Mouse (Mus musculus) midbrain, embryonic 15.5 days (tissue): ENCODE results near the gene Ttyh2. TPM values are rescaled to one million over a fixed set of nuclear protein-coding genes. Genes with fewer than 3 reads are reported as not detected.

Experiments
- ATAC-seq: fragments of 200-750 bp; cut with Nextera tagmentation; replicated peaks from 2 replicates; pipeline ENCODE4 v1.8.0; 2017; ENCODE audit warnings: moderate TSS enrichment
- H3K27ac ChIP-seq: fragments of 300-500 bp; sonication (generic); 2 replicates; pipeline ENCODE4 v1.5.1; 2015; ENCODE audit warnings: mild to moderate bottlenecking, inconsistent platforms
- H3K27me3 ChIP-seq: fragments of 300-500 bp; sonication (generic); replicated peaks from 2 replicates; pipeline ENCODE4 v1.6.1; 2015; ENCODE audit warnings: inconsistent platforms
- H3K36me3 ChIP-seq: fragments of 300-500 bp; sonication (generic); replicated peaks from 2 replicates; pipeline ENCODE4 v1.6.1; 2015; ENCODE audit warnings: inconsistent platforms
- H3K4me1 ChIP-seq: fragments of 300-500 bp; sonication (generic); 2 replicates; pipeline ENCODE4 v1.6.1; 2015; ENCODE audit warnings: inconsistent platforms
- H3K4me2 ChIP-seq: fragments of 300-500 bp; sonication (generic); 2 replicates; pipeline ENCODE4 v1.6.1; 2015; ENCODE audit warnings: inconsistent platforms, mild to moderate bottlenecking, moderate library complexity
- H3K4me3 ChIP-seq: fragments of 300-500 bp; sonication (generic); 2 replicates; pipeline ENCODE4 v1.5.1; 2015; ENCODE audit warnings: mild to moderate bottlenecking, inconsistent platforms
- H3K9ac ChIP-seq: fragments of 300-500 bp; sonication (generic); 2 replicates; pipeline ENCODE4 v1.6.1; 2015; ENCODE audit warnings: mild to moderate bottlenecking, inconsistent platforms
- H3K9me3 ChIP-seq: fragments of 300-500 bp; sonication (generic); 2 replicates; pipeline ENCODE4 v1.6.1; 2016; ENCODE audit warnings: inconsistent platforms
- WGBS: fragments of 180-500 bp; shearing (Covaris S2); methylation state at CpG from one replicate; pipeline ENCODE4 v1.1.7; 2015; ENCODE audit warnings: mixed read lengths; 5-methylcytosine and 5-hydroxymethylcytosine counted together
- polyA plus RNA-seq: library from polyadenylated mRNA; unstranded; fragments of >200 nt; fragmentation: Nextera tagmentation; extraction: Ambion mirVana; gene quantifications from 2 replicates; pipeline ENCODE4 v1.2.1, GENCODE M21; 2015

Gene Ttyh2
- polyA plus RNA-seq, 1 experiment from 2014 or later: 29.4 TPM

DNA sequence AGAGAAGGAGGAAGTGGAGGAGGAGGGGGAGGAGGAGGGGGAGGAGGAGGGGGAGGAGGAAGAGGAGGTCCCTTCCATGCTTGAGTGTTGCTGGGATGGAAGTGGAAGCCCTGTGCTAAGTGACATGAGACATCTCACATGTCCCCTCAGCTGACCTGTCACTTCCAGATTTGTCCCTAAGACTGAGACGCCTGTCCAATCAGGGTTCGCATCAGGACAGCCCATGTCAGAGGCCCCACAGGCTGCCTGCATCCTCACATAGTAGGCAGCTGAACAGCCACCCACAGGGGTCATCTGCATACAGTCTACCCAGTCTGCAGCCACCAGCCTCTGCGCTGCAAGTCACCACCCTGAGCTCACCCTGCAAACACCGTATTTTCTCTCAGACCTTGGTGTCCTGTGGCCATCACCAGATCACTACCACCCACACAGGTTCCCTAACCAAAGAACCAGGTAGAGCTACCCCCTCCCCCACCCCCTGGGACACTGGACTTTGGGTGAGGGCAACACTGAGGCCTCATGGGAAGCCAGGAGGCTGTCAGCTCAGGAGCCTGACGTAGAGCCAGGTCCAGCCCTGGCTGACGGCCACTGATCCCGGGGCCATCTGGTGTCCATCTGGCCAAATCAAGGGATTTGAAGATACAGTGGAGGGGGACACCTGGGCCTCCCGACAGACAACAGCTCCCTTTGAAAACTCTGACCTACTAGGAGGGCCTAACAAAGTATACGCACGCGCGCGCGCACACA is 9.6 kb downstream of the Ttyh2 start:
- no peaks in the 10 kb centered on the region for H3K9me3 ChIP-seq
- no peak overlapping the region for H3K4me2 ChIP-seq
- H3K4me3 ChIP-seq: no peak overlapping the region
- H3K27ac ChIP-seq: no peak overlapping the region
- no peaks in the 10 kb centered on the region for H3K36me3 ChIP-seq
- H3K9ac ChIP-seq: no peak overlapping the region
- ATAC-seq: no peak
- 70% methylated on average over 14 of the region's 14 CpGs for WGBS
- no peaks in the 10 kb centered on the region for H3K4me1 ChIP-seq
- H3K27me3 ChIP-seq: no peaks in the 10 kb centered on the region

DNA sequence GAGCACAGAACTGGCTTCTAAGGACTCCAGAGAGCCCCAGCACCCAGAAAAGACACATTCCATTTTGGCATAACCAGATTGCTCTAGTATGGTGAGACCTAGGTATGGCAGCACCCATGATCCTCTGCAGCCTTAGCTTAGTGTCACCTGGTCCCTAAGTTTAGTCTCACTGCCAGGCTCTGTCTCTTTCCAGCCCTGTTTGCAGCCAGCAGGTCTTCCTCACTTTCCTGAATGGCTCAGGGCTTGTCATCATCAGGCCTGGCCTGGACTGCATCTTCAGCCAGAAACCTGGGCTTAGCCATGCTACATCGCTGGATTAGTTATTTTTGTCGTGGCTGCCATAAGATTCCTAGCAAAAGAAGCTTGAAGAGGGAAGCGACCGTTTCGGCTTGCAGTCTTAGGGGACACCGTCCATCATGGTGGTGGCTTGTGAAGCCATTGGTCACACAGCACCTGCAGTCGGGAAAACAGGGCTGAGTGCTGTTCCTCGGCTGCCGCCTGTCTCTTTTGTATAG is 10.4 kb downstream of the Ttyh2 start:
- Histone ChIP-seq H3K27me3 (no peaks in the 10 kb centered on the region), H3K36me3 (no peaks in the 10 kb centered on the region), H3K4me1 (no peaks in the 10 kb centered on the region), H3K4me3 (no peak overlapping the region), H3K9me3 (no peaks in the 10 kb centered on the region), H3K27ac (no peak overlapping the region), H3K4me2 (no peak overlapping the region), H3K9ac (no peak overlapping the region)
- 82% methylated on average over 9 of the region's 9 CpGs for WGBS
- no peak for ATAC-seq

DNA sequence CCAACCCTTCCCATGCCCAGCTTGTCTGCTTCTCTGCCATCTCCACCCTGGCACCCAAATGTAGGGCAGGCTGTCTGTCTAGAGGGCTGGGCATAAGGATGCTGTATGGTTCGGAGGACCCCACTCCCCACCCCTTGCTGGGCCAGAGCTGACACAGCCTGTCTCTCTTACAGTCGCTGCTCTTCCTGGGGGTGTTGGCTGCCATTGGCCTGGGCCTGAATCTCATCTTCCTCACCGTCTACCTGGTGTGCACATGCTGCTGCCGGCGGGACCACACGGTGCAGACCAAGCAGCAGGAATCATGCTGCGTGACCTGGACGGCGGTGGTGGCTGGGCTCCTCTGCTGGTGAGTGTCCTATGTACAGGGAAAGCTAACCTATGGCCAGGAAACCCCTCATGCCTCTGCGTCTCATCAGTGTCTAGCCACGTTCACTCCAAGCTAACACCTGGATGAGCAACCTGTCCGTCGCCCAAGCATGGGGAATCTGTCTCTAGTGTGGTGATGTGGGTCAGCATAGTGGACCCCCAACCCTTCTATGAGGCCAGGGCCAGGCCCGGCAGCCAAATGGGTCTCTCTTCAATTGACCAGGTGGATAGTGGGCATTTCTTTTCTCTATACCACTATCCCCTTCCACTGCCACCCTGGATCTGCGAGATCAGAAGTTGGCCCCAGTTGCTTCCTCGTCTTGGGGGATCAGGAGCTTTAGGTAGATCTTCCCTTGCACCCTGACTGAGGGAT is 11.2 kb downstream of the Ttyh2 start:
- ATAC-seq: no peak
- no peak overlapping the region for H3K4me2 ChIP-seq
- H3K27me3 ChIP-seq: no peaks in the 10 kb centered on the region
- H3K36me3 ChIP-seq: no peaks in the 10 kb centered on the region
- H3K9me3 ChIP-seq: no peaks in the 10 kb centered on the region
- H3K9ac ChIP-seq: no peak overlapping the region
- H3K27ac ChIP-seq: no peak overlapping the region
- 93% methylated on average over 16 of the region's 16 CpGs for WGBS
- H3K4me1 ChIP-seq: no peaks in the 10 kb centered on the region
- H3K4me3 ChIP-seq: no peak overlapping the region

DNA sequence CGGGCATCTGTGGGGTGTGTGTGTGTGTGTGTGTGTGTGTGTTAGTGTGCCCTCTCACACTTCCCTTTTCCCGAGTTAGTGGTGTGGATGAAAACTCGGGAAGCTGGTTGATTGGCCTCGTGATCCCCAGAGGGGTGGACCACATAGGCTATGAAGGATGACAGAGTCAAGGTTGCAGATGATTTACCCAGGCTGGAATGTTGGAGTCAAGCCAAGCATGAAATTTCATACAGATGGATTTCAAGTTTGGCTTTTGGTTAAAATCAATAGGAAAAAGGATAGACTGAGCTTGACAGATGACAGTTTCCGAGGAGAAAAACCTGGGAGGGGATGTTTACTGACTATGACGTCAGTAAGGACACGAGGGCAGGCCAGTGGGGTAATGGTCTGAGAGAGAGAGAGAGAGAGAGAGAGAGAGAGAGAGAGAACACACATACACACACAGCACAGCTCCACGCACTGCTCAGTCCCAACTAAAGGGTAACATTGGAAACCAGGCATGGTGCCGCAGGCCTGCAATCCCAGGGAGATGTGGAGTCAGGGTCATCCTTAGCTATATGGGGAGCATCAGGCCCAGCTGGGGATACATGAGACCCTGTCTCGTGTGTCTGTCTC is 12.4 kb downstream of the Ttyh2 start:
- Histone ChIP-seq H3K27me3 (no peaks in the 10 kb centered on the region), H3K9ac (no peak overlapping the region), H3K27ac (no peak overlapping the region), H3K4me2 (no peak overlapping the region), H3K9me3 (no peaks in the 10 kb centered on the region), H3K4me1 (no peaks in the 10 kb centered on the region), H3K36me3 (no peaks in the 10 kb centered on the region), H3K4me3 (no peak overlapping the region)
- ATAC-seq: no peak
- 64% methylated on average over 10 of the region's 10 CpGs for WGBS

DNA sequence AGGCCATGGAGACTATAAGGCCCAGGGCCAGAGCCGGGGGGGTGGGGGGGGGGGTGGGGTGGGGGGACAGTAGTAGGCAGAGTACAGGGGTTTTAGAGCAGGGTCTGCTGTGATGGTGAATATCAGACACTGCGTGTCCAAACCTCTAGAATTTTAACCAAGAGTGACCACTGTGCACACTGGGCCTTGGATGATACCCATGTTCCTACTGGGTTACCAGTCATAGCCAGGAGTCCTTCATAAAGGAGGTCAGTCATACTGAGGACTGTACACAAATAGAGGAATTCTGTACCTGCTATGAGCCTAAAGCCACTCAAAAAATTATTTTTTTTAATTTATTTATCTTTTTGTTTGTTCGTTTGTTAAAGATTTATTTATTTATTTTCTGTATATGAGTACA is 13.5 kb downstream of the Ttyh2 start:
- H3K9ac ChIP-seq: no peak overlapping the region
- H3K27me3 ChIP-seq: no peaks in the 10 kb centered on the region
- no peaks in the 10 kb centered on the region for H3K9me3 ChIP-seq
- H3K4me3 ChIP-seq: no peak overlapping the region
- H3K4me1 ChIP-seq: no peaks in the 10 kb centered on the region
- H3K4me2 ChIP-seq: no peak overlapping the region
- 94% methylated on average over 2 of the region's 3 CpGs for WGBS
- H3K27ac ChIP-seq: no peak overlapping the region
- no peaks in the 10 kb centered on the region for H3K36me3 ChIP-seq
- ATAC-seq: no peak

DNA sequence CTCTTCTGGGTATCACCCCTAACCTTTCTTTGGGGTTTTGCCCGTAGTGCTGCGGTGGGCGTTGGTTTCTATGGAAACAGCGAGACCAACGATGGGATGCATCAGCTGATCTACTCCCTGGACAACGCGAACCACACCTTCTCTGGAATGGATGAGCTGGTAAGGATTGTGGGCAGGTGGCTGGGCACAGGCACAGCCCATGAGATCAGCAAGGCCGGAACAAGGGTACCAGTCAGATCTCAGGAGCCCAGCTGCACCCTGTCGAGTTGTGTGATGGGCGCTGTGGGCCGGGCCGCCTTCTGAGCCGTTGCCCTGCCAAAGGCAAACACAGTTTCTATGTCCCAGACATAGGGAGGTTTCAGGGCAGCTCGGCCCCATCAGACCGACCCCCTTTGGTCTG is 15.0 kb downstream of the Ttyh2 start:
- Histone ChIP-seq H3K36me3 (no peaks in the 10 kb centered on the region), H3K9me3 (no peaks in the 10 kb centered on the region), H3K27ac (no peak overlapping the region), H3K27me3 (no peaks in the 10 kb centered on the region), H3K4me2 (no peak overlapping the region), H3K9ac (no peak overlapping the region), H3K4me1 (no peaks in the 10 kb centered on the region), H3K4me3 (no peak overlapping the region)
- 89% methylated on average over 15 of the region's 15 CpGs for WGBS
- ATAC-seq: no peak

DNA sequence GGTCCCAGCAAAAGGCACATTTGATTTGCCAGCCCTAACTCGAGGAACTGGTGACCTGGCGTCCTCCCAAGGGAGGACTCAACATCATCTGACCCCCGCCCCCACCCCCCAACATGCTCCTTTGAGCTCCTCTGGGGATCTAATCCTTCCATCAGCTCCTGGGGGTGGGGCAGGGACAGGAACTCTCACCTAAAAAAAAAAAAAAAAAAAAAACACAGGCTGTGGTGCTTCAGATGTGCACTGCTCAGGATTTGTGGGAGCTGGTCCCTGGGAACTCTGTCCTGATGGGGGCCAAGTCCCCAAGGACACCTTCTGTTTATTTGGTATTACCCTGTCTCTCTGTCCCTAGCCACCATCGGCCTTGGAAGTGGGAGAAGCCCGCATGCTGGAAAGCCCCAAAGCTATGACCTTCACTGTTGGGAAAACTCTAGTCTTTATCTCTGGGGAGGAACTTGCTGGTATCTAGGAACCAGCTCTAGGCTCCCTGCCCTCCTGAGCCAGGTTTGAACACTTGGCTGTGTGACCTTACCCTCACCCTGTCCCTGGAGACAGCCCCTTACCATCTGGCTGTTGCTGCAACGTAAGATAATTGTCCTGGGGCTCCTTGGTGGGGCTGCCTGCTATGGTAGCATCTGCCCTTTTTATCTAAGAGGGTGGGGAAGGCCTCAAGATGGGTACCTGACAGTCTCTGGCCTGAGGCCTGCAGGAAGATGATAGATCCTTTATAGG is 16.4 kb downstream of the Ttyh2 start:
- Histone ChIP-seq H3K27me3 (no peaks in the 10 kb centered on the region), H3K9ac (no peak overlapping the region), H3K4me2 (no peak overlapping the region), H3K4me3 (no peak overlapping the region), H3K36me3 (no peaks in the 10 kb centered on the region), H3K4me1 (no peaks in the 10 kb centered on the region), H3K9me3 (no peaks in the 10 kb centered on the region), H3K27ac (no peak overlapping the region)
- WGBS: 71% methylated on average over 6 of the region's 6 CpGs
- no peak for ATAC-seq

DNA sequence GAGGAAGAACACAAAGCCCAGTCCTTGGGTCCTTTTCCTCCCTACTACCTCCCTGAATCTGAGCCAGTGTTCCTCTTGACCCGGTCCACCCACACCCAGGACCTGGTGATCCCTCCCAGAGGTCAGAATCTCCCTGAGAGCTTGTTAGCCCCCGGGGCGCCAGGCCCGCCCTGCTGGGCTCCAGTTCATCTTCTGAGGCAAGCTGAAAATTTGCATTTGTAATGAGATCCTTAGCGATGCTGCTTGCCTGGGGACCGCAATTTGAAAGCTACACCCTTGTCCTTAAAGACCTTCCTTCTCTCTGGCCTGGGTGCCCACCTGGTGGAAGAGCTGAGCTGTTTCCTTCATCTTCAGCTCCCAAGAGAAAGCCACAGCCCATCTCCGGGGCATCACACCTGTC is 17.4 kb downstream of the Ttyh2 start:
- 47% methylated on average over 7 of the region's 7 CpGs for WGBS
- no peak for ATAC-seq
- H3K9me3 ChIP-seq: no peaks in the 10 kb centered on the region

DNA sequence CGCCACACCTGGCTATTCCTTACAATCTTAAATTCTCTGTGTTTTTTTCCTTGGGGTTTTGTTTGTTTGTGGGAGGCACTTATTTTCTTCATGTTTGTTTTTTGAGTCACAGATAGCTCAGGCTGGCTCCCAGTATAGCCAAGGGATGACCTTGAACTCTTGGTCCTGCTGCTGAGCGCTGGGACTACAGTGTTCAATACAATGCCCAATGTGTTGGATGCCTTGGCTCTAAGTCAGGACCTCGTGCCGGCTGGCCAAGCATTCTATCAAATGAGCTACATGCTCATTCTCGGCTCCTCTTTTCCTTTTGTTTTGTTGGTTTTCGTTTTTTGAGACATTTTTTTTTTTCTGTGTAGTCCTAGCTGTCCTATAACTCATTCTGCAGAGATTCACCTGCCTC is 18.2 kb downstream of the Ttyh2 start:
- Histone ChIP-seq H3K4me1 (no peaks in the 10 kb centered on the region), H3K9me3 (no peaks in the 10 kb centered on the region), H3K27me3 (no peaks in the 10 kb centered on the region), H3K4me3 (no peak overlapping the region), H3K27ac (no peak overlapping the region), H3K36me3 (no peaks in the 10 kb centered on the region), H3K9ac (no peak overlapping the region), H3K4me2 (no peak overlapping the region)
- ATAC-seq: no peak
- WGBS: 93% methylated on average over 6 of the region's 6 CpGs

More for the DNA sequence above, 17.4 kb downstream of the Ttyh2 start:
- Histone ChIP-seq H3K36me3 (no peaks in the 10 kb centered on the region), H3K27me3 (no peaks in the 10 kb centered on the region), H3K9ac (no peak overlapping the region), H3K4me2 (no peak overlapping the region), H3K4me1 (no peaks in the 10 kb centered on the region), H3K27ac (no peak overlapping the region), H3K4me3 (no peak overlapping the region)

DNA sequence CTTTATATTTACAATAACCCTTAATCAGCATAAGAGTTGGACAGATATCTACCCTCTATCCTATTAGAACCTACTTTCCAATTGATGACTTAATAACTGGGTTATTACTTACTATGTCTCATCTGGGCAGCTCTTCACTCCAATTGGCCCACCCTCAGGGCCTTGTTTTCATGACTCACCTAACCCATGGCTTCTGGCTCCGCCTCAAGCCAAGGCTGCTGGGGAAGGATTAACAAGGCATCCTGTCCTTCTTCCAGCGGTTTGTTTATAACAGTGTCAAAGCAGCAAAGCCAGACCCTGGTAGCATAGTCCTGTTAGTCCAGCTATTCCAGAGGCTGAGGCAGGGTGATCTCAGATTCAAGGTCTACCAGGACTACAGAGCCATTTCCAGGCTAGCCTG is 19.2 kb downstream of the Ttyh2 start:
- 81% methylated on average over 2 of the region's 2 CpGs for WGBS
- ATAC-seq: no peak
- no peak overlapping the region for H3K9ac ChIP-seq

DNA sequence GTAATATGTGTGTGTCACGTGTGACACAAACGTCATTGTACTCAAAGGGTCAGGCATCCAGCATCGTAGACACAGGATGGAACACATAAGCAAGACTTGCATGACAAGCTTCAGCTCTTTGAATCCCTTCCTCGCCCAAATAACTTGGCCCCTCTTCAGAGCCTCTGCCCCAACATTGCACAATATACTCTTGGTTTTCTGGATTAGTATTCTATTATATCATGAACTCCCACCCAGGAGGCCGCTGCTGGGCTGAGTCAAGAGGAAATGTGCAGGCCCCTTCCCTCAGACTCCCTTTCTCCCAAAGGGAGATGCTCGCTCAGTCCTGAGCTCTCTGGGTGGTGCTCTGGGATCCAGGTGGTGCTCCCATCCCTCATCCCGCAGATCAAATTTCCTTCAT is 23.3 kb downstream of the Ttyh2 start:
- Histone ChIP-seq H3K4me1 (peaks cover 4% of the 10 kb centered on the region; the same call in 1 of the 2 replicates), H3K36me3 (no peaks in the 10 kb centered on the region), H3K27ac (no peak overlapping the region), H3K27me3 (no peaks in the 10 kb centered on the region), H3K9me3 (no peaks in the 10 kb centered on the region), H3K4me2 (no peak overlapping the region), H3K4me3 (no peak overlapping the region), H3K9ac (no peak overlapping the region)
- no peak for ATAC-seq
- WGBS: 93% methylated on average over 7 of the region's 7 CpGs

More for the DNA sequence above, 19.2 kb downstream of the Ttyh2 start:
- Histone ChIP-seq H3K4me3 (no peak overlapping the region), H3K4me2 (no peak overlapping the region), H3K27ac (no peak overlapping the region), H3K9me3 (no peaks in the 10 kb centered on the region), H3K36me3 (no peaks in the 10 kb centered on the region), H3K4me1 (no peaks in the 10 kb centered on the region), H3K27me3 (no peaks in the 10 kb centered on the region)

DNA sequence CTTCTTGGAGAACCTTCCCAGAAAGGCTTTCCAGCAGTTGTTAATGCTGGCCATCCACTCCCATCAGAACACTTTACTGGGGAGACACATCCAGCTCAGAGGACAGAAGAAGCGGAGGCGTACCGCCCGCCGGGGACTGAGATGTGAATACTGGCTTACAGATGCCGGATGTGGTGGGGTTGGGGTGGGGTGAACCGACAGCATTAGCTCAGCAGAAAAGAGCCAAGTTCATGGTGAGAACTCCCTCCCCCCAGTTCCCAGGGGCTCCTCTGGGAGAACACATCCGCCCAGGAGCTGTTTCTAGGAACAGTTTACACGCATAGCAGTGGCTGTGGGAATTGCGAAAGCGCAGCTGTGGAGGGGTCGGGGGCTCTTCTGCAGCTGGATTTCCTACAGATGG is 24.3 kb downstream of the Ttyh2 start:
- no peaks in the 10 kb centered on the region for H3K27me3 ChIP-seq
- H3K9ac ChIP-seq: no peak overlapping the region
- peaks cover 12% of the 10 kb centered on the region for H3K4me1 ChIP-seq
- H3K27ac ChIP-seq: no peak overlapping the region
- H3K36me3 ChIP-seq: no peaks in the 10 kb centered on the region
- no peaks in the 10 kb centered on the region for H3K9me3 ChIP-seq
- H3K4me3 ChIP-seq: no peak overlapping the region
- ATAC-seq: no peak
- 90% methylated on average over 12 of the region's 12 CpGs for WGBS
- no peak overlapping the region for H3K4me2 ChIP-seq
